Mouse (Mus musculus) erythroblast, adult 5-6 weeks (primary cell): ENCODE measurements around the gene Nudt1. TPM values are rescaled to one million over a fixed set of nuclear protein-coding genes. Genes with fewer than 3 reads are reported as not detected.

ENCODE experiments used
- ATAC-seq: replicated peaks from 2 replicates; pipeline ENCODE4 v1.8.0; 2016; ENCODE audit warnings: moderate number of reproducible peaks, mild to moderate bottlenecking, moderate TSS enrichment, inconsistent platforms; ENCODE audit not compliant: poor library complexity, low FRiP score, severe bottlenecking
- total RNA-seq, 2 experiments: library from RNA; stranded (forward) in 1 of 2; stranded (reverse) in 1 of 2; fragments of 150-400 nt in 1 of 2; fragments of 200-764, 138-1000 nt in 1 of 2; gene quantifications; 2 replicates each; pipeline versions ENCODE4 v1.2.3 to v1.2.4; 2015 to 2017; ENCODE audit warnings: low replicate concordance in 2 of 2

Gene Nudt1
- total RNA-seq, 2 experiments from 2014 or later, result 5.3 to 10.0 TPM

DNA sequence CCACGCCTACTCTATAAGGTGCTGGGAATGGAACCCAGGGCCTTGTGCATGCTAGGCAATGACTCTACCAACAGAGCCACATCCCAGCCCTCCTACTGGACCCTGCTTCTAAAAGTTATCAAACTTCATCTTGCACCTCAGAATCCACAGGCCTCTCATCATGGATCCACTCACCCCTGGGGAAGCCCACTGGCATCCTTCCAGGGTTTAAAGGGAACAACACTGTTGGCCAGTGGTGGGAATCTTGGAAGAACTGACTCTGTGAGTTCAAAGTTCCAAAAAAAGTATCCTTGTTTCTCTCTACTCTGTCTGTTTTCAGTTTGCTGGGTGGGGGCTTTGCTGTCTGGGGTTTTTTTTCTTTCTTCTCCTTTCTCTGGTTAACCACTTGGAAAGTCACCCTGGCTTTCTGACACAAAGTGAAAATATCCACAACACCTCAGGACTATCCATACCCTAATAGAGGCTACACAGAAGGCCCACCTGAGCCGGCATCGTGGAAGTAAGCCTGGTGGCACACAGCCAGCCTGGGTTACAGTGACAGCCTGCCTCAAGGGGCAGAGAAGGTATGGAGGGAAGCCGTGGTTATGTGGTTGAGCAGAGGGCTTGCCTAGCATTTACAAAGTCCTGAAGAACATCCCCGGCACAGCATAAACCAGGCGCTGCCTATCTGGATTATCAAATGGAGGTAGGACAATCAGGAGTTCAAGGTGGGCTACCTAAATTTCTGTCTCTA lies 56.8 kb downstream of the Nudt1 start:
- no peak for ATAC-seq

DNA sequence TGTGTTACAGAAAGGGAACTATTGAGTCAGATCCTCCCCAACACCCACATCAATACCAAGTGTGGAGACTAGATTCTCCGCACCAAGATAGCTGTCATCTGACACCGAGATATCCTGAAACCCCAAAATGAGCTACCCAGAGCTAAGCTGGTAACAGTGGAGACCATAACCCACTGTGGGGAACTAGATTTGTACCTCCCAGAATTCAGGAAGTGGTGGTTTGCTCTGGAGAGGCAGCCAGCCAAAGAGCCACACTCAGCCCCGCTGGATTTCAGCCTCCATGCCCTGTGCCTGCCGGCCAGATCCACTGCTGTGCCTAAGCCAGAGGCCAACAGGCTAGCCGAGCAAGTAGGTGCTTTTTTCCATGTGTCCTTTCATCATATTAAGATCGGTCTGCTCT lies 57.8 kb downstream of the Nudt1 start:
- ATAC-seq, result no peak

DNA sequence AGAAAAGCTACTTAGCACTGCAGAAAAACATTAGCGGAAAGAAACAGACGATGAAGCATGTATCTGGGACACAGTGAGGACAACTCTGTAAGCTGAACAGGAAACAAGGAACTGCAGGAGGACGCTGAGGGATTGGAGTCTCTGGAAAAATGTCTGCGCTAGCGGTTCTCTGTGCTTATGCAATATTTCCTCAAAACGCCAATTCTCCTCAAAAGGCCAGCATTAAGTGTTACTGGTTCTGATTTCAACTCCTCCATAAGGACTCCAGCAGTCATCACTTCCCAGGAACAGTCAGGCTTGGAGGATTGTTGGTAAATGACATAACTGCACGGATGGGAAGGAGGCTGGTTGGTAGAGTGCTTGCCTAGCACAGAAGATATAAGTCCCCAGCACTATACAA lies 59.7 kb downstream of the Nudt1 start:
- ATAC-seq, result no peak

DNA sequence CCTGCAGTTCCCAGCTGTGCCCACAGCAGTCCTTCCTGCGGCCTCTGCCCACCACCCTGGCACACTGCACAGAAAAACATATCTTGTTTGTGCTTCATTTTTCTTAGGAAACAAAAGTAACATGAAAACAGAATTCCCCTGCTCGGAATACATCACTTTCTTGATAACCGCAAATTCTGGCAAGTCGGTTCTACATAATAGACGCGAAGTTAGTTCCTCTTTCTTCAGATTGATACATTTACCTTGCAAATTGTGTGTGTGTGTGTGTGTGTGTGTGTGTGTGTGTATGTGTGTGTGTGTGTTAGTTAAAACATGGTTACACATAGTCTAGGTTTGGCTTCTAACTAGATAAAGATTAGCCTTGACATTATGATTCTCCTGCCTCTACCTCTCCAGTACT lies 61.2 kb downstream of the Nudt1 start:
- no peak for ATAC-seq

DNA sequence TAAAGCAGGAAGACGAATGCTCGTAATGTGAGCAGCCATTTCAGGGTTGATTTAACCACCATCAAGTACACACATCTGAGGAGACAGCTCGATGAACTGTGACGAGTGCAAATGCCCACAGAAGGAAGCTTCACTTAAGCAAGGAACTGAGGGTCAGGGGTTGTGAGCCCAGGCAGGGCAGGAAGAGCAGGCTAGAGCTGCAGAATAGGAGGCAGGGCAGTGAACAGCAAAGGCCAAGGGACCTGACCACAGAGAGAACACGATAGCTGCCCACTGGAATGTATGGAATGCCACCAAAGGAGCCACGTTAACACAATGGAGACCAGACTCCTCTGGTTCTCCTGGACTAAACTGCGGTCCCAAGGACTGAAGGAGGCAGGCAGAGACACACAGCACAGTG lies 62.1 kb downstream of the Nudt1 start:
- no peak for ATAC-seq

DNA sequence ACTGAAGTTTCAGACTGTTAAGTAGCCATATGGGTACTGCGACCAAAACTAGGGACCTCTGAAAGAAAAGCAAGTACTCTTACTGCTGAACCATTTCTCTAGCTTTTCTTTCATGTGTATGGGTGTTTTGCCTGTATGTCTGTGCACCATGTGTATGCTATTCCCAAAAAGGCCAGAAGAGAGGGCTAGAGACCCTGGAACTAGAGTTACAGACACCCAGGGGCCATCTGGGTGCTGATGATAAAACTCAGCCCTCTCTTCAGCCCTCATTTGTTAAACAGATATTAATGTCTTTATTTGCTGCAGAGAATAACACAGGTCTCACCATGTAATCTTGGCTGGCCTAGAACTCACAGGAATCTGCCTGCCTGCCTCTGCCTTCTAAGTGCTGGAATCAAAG lies 63.0 kb downstream of the Nudt1 start:
- no peak for ATAC-seq

DNA sequence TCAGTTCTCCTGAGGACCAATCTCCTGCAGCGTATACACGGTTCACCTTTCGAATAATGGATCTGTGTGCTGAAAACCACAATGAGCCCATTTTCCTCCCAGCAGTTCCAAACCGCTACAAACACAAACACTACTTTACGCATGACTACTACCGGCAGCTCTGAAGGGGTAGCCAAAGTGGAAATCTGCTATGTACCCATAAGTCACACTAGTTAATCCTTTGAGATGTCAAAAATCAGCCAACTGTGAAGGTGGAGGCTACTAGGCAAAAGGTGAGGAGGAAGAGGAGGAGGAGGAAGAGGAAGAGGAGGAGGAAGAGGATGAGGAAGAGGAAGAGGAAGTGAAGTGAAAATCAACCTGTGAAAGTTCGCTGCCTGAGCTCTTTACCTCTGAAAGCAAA lies 65.8 kb downstream of the Nudt1 start:
- ATAC-seq, result no peak

Other genes starting within 250 kb of the Nudt1 start
- 2.7 and 4.8 TPM in 2 replicates for gene Mad1l1, start 104 bp upstream of the Nudt1 start, total RNA-seq (2015; ENCODE audit: low replicate concordance)
- gene Mad1l1, start 104 bp upstream of the Nudt1 start, total RNA-seq (2017; ENCODE audit: low replicate concordance), result 22.4 and 44.6 TPM in 2 replicates
- 2.5 TPM in 1 of 2 replicates, not detected in the other for gene Mrm2, start 10.2 kb downstream of the Nudt1 start, total RNA-seq (2015; ENCODE audit: low replicate concordance)
- 0.42 and 1.7 TPM in 2 replicates for gene Mrm2, start 10.2 kb downstream of the Nudt1 start, total RNA-seq (2017; ENCODE audit: low replicate concordance)
- 1.0 and 1.2 TPM in 2 replicates for gene Snx8, start 67.6 kb downstream of the Nudt1 start, total RNA-seq (2015; ENCODE audit: low replicate concordance)
- gene Snx8, start 67.6 kb downstream of the Nudt1 start, total RNA-seq (2017; ENCODE audit: low replicate concordance), result 0.94 and 1.7 TPM in 2 replicates
- 58.0 and 74.0 TPM in 2 replicates for gene Eif3b, start 97.7 kb downstream of the Nudt1 start, total RNA-seq (2015; ENCODE audit: low replicate concordance)
- gene Eif3b, start 97.7 kb downstream of the Nudt1 start, total RNA-seq (2017; ENCODE audit: low replicate concordance), result 17.0 and 37.8 TPM in 2 replicates
- gene Gm4869, start 124.0 kb downstream of the Nudt1 start, total RNA-seq (2015; ENCODE audit: low replicate concordance), result not detected in 2 replicates
- not detected in 2 replicates for gene Gm4869, start 124.0 kb downstream of the Nudt1 start, total RNA-seq (2017; ENCODE audit: low replicate concordance)
- 28.8 and 30.2 TPM in 2 replicates for gene Chst12, start 183.9 kb downstream of the Nudt1 start, total RNA-seq (2015; ENCODE audit: low replicate concordance)
- gene Chst12, start 183.9 kb downstream of the Nudt1 start, total RNA-seq (2017; ENCODE audit: low replicate concordance), result 7.8 and 11.2 TPM in 2 replicates
- not detected in 2 replicates for gene Grifin, start 243.4 kb downstream of the Nudt1 start, total RNA-seq (2015; ENCODE audit: low replicate concordance)
- not detected in 2 replicates for gene Grifin, start 243.4 kb downstream of the Nudt1 start, total RNA-seq (2017; ENCODE audit: low replicate concordance)